Mouse (Mus musculus): ENCODE results near the gene Lin7a.

- TF ChIP-seq CTCF (IDR thresholded peaks at IDR 0.05; ENCODE audit: low read depth, low read length): no peak
- no peak for TF ChIP-seq POLR2A (IDR thresholded peaks at IDR 0.05; ENCODE audit: borderline replicate concordance, low read depth, low read length)
Observed at GRCm38 (mm10) chr10:107316100-107316499, 44.6 kb downstream of the Lin7a start.

Measured in bone marrow macrophage, adult 2 months (primary cell).